Mouse (Mus musculus) adrenal gland, adult 8-10 months (tissue): ENCODE measurements around the gene E2f3. TPM values are rescaled to one million over a fixed set of nuclear protein-coding genes. Genes with fewer than 3 reads are reported as not detected.

Experiments
- DNase-seq: peaks from one replicate; pipeline ENCODE4 v3.0.0; 2022
- total RNA-seq, 4 experiments: library from RNA; stranded (reverse); gene quantifications; 2 replicates each; pipeline ENCODE4 v1.2.4; 2022

Gene E2f3
- 10 to 100 TPM in 3 of 4 experiments, 1 to 10 TPM in 1; 9.4 to 10.8 (median 10.4) TPM for total RNA-seq

GRCm38 (mm10) chr13:29985855-29986755 lies at the start of gene E2f3:
Gene E2f3, minus strand, starts transcription at chr13:29986063.
- DNase-seq, result peak; percentile 100

- no peak for DNase-seq
These were observed 48.7 kb upstream of the E2f3 start for GRCm38 (mm10) chr13:30034540-30034939.

GRCm38 (mm10) chr13:30031684-30032335 lies 45.9 kb upstream of the E2f3 start:
- DNase-seq, result no peak

GRCm38 (mm10) chr13:30027841-30028240 lies 42.0 kb upstream of the E2f3 start:
- DNase-seq, result no peak

DNA sequence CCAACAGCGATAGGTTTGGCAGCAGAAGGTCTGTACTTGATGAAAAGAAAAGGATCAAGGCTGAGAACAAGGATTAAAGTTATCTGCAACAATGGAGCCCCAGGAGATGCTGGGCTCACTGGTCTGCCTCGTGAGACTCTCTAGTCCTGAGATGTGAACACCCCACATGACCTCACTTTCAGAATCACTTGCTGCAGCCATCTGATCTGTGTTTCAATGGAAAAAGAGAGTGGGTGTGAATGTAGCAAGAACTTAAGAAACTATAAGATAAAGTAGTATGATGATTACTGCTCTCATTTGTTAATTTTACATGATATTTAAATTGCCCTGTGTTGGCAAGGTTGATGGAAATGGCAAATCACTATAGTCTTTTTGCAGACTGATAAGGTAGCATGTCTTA lies 36.6 kb upstream of the E2f3 start:
- no peak for DNase-seq

DNA sequence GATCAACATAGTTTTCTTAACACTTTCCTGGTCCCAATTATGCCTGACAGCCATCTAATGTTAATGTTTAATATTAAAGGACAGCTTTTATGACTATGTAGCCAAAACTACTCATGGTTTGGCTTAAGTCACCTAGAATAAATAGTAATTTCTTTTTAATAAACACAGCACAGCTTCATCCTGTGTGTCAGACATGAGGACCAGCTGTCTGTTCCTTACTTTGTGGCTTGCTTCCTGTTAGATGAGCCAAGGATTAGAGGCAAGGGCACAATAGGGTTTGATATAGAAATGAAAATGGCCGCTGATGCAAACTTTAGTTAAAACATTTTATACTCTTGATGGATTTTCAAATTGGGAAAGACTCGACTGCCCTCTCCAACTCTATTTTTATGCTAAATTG lies 32.7 kb upstream of the E2f3 start:
- DNase-seq, result no peak

DNA sequence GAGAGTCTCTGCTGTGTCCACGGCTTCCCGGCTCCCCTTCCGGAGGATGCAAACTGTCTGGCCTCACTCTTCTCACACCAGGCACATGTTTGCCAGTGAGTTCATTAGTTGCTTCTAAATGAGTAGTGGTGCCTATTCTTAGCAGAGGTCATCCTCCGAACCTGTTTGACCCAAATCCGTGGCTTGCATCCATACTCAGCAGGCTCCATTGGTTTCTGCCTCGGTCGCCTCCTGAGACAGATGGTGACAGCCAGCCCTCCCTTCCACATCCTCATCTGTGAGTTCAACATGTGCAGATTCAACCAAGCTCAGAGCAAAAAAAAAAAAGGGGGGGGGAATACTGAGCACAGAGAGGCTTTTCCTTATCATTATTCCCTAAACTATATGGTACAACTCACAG lies 31.7 kb upstream of the E2f3 start:
- DNase-seq, result no peak

DNA sequence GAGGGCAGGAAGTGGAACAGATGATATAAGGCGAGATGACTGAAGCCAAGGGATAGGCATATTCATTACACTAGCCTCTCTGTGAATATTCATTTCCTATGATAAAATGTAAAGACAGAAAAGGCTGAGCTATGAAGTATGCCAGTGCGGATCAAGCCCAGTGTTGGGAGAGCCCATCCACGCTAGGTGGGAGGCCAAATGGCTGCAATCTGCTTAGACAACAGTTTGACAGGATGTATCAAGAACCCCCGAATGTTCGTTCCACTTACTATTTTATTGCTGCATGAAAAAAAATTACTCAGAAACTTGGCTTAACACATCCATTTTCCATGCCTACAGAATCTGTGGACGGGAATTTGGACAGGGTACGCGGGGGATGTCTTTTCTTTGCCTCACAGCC lies 28.7 kb upstream of the E2f3 start:
- no peak for DNase-seq

DNA sequence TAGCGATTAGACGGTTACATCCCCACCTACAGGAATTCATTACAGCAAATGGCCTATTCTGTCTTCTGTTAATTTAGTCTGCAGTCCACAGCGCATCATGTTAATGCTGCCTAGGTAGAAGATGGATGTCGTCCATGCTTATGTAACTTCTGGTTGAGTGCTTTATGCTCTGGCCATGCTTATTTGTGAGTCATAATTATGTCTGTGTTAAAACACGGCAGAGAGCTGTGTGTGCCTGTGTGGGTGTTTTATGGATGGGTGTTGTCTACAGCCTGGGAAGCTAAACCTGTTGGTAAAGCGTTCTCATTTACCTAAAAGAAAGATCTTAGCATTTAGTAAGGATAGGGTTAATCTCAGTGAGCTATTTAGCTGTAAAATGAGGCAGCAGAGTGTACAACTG lies 26.4 kb upstream of the E2f3 start:
- no peak for DNase-seq

GRCm38 (mm10) chr13:30008738-30009137 lies 22.9 kb upstream of the E2f3 start:
- DNase-seq, result no peak

DNA sequence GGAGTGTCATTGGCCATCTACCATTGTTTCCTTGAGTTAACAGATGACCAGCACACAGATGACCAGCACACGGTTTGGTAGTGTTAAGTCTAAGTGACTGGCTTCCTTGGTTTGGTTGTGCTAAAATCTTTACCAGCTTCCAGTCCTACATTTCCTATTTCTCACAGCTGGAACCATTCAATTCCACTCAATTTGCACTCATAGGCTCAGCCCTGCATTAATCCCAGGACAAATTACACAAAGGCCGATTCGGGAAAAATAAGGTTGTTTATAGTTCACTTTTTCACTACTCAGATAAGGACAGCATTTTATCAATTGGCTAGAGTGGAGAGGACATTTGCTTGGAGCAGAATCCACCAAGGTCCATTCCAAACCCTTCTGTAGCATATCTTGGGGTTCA lies 19.6 kb upstream of the E2f3 start:
- DNase-seq, result no peak

DNA sequence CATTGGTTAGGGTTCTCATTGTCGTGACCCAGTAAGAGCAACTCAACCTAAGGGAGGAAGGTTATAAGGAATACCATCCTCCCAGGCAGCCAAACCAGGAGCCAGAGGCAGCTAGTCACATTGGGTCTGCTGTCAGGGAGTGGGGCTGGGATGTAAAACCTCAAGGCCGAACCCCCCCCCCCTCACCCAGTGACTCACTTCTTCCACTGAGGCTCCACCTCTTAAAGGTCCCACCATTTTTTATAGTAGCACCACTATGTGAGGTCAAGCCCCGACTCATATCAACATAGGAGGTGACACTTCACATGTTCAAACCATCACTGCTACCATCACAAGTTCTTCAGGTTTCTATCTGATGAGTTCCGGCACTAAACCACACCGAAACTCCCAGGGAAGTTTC lies 19.0 kb upstream of the E2f3 start:
- DNase-seq, result no peak

- no peak for DNase-seq
These were observed 17.3 kb upstream of the E2f3 start for GRCm38 (mm10) chr13:30003169-30003568.

- DNase-seq, result no peak
These were observed 15.2 kb upstream of the E2f3 start for GRCm38 (mm10) chr13:30001041-30001440.

- DNase-seq, result no peak
These were observed 2.1 kb upstream of the E2f3 start for GRCm38 (mm10) chr13:29987956-29988355.

- DNase-seq, result no peak
These were observed 875 bp upstream of the E2f3 start for GRCm38 (mm10) chr13:29986756-29987120.

- DNase-seq, result peak; percentile 26
These were observed 585 bp downstream of the E2f3 start for GRCm38 (mm10) chr13:29985101-29985854.

DNA sequence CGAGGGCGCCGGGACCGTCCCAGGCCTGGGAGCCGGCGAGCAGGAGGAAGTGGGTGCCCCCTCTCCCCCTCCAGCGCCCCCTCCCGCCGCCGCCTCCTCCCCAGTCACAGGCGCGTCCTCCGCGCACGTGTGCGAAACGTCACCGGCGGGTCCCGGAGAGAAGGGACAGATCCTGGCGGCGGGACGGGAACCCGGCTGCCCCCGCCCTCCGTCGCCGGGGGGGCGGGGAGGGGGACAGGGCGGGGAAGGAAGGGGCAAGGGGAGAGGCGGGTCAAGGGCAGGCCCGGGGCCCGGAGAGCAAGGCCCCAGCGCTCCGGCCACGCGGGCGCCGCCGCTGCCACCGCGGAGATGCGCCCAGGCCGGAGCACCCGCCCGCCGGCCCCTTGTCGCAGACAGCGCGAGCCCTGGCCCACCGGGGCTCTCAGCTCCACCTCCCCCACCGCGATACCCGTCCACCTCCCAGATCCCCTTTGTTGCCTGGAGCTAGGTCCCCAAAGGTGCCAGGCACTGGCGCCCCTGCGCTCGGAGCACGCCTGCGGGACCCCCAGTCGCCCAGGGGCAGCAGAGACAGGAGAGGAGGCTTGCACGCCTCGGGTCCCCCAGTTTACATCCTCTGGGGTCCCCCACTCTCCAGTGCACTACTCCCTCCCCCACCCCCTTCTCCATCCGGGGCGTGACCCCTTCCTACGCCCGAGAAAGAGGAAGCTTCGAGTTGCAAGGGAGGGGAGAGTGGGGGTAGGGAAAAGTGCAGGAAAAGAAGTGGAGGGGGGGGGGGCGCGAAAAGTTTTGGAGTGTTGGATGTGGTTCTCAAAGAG lies 1.4 kb downstream of the E2f3 start:
- DNase-seq, result peak; percentile 80

DNA sequence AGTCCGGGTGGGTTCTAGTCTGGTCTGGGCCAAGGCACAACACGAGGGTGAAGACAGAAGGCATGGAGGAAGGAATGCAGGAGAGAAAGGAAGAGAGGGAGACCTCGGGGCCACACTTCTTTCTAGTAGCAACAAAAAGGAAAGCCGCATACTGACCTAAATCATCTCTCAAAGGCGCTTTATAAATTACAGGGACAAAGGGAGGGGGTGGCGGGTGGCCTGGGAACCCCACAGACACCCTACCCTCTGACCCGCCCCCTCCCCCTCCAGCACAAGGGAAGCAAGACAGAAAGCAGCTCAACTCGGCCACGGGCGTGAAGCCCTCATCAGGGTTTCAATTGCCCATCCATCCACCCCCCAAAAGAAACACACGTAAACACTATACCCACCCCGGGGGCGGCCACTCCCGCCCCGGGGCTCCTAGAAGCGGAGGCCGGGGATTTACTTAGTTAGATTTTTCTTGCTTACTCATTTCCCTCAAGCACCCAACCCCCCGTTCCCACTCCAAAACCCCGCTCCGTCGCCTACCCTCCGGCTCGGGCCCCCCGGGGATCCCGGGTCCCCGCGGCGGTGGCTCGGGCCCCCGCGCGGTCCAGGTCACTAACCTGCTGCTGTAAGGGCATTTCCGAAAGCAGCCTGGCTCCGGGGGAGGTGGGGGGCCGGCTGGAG lies 2.2 kb downstream of the E2f3 start:
- DNase-seq, result peak; percentile 26

GRCm38 (mm10) chr13:29983037-29983436 lies 2.8 kb downstream of the E2f3 start:
- no peak for DNase-seq

DNA sequence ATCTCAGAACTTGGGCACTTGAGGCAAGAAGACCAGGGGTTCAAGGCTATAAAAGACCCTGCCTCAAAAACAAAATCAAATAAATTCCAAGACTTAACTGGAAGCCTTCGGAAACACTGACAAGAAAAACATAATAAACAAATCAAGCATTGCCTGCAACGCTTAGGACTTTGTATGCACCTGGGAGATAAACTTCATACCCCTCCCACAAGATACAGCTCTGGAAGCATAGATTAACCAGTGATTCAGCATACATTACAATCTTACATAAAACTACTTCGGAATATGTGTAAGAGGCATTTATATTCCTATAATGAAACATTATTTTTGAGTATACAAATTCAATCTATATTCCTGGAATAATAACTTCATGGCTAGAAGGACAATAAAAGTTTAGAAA lies 3.5 kb downstream of the E2f3 start:
- DNase-seq, result no peak

GRCm38 (mm10) chr13:29979140-29979564 lies 6.7 kb downstream of the E2f3 start:
- no peak for DNase-seq
